Mouse (Mus musculus): ENCODE measurements around the gene Fyn.

- no peak for TF ChIP-seq CTCF (IDR thresholded peaks at IDR 0.05; ENCODE audit: low read depth)
- no peak for TF ChIP-seq EP300 (IDR thresholded peaks at IDR 0.05; ENCODE audit: low read depth)
Observed at GRCm38 (mm10) chr10:39321623-39321985, 47.1 kb upstream of the Fyn start.

Measured in liver, postnatal 0 days (tissue).